ENCODE assay signal across 8 mouse cellular contexts in the genomic region with DNA sequence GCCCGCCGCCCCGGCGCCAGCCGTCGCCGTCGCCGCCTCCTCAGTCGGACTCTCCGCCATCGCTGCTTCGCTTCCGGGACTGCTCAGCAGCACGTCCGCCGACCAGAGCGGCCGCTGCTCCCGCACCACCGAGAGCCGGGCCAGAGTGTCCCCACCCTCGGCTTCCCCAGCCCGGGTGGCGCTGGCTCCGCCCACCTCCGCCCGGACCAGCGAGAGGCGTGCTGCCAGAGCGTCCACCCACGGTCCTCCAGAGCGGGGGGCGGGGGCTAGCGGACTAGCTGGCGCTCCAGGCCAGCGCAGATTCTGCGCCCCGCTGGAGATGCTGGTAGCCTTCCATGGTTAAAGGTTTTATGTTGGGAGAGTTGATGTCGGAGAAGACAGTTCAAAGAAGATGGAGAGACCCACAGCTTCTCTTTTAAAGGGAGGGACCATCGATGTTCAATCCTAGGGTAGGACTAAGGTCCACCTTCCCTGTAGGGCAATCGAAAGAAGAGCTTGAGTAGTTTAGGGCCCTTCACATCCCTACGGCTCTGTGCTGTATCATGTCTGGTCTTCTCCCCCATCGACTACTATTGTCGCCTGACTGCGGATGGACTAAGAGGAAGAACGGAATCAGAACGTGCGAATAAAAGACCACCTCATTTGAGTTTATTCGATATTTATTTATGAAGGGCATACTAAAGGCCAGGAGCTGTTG. TPM values are rescaled to one million over a fixed set of nuclear protein-coding genes. Genes with fewer than 3 reads are reported as not detected.
DNase-seq lines count a peak whose midpoint lies in the region; ATAC-seq and TF ChIP-seq lines count a peak whose summit lies in the region.

TSS of gene Ube2z (minus strand) at position 174 of the 697 bp plus-strand sequence.

- H3K9ac ChIP-seq in CH12.LX (ENCODE audit: insufficient read depth, low read depth) = peak within 1 kb of the TSS; percentile 97
- peak within 1 kb of the TSS; percentile 94 for H3K9ac ChIP-seq in forebrain, embryonic 12.5 days
- peak within 1 kb of the TSS; percentile 96 for H3K9ac ChIP-seq in heart, postnatal 0 days (replicated peaks; ENCODE audit: low read depth, low read length)
- peak within 1 kb of the TSS; percentile 95 for H3K9ac ChIP-seq in liver, embryonic 16.5 days (ENCODE audit: low read depth, low read length)
- H3K9ac ChIP-seq in neural tube, embryonic 13.5 days = peak within 1 kb of the TSS; percentile 97

- WGBS in forebrain, embryonic 12.5 days = 5% methylated on average over 48 of the region's 50 CpGs
- WGBS in heart, postnatal 0 days = 3% methylated on average over 44 of the region's 50 CpGs
- WGBS in liver, embryonic 16.5 days (ENCODE audit: insufficient replicate concordance) = 4% methylated on average over 48 of the region's 50 CpGs
- 4% methylated on average over 42 of the region's 50 CpGs for WGBS in neural tube, embryonic 13.5 days

- peak in 1 of 2 experiments; percentile 61; a peak in 2 of 4 replicates for TF ChIP-seq CTCF in CH12.LX (conservative IDR thresholded peaks at IDR 0.05 in 1 of 2, IDR thresholded peaks at IDR 0.05 in 1 of 2; ENCODE audit: low read depth in 2 of 2, low read length in 2 of 2)
- TF ChIP-seq CTCF in heart, postnatal 0 days (IDR thresholded peaks at IDR 0.05; ENCODE audit: low read depth) = 0 out of 2 replicates have a peak, but pooled peaks have one; percentile 7
- no peak for TF ChIP-seq CTCF in testis, adult 2 months (IDR thresholded peaks at IDR 0.05; ENCODE audit: control insufficient read depth, insufficient read depth, insufficient replicate concordance, low read depth, low read length)

- H3K79me2 ChIP-seq in CH12.LX (replicated peaks; ENCODE audit: control insufficient read depth, extremely low read depth, insufficient read depth, poor library complexity, severe bottlenecking) = peaks cover 43% of the 10 kb centered on the region

- peak within 1 kb of the TSS; percentile 98 for H3K4me2 ChIP-seq in CH12.LX (ENCODE audit: insufficient read depth, low read depth, poor library complexity, severe bottlenecking)
- H3K4me2 ChIP-seq in forebrain, embryonic 12.5 days = peak within 1 kb of the TSS; percentile 89
- H3K4me2 ChIP-seq in heart, postnatal 0 days (ENCODE audit: low read depth, low read length) = peak within 1 kb of the TSS; percentile 96
- H3K4me2 ChIP-seq in liver, embryonic 16.5 days (ENCODE audit: low read depth, low read length) = peak within 1 kb of the TSS; percentile 72
- peak within 1 kb of the TSS; percentile 97 for H3K4me2 ChIP-seq in neural tube, embryonic 13.5 days

- dilution Hi-C loops in CH12.LX (cut with MboI; ENCODE audit: extremely low pct_ligation_motif_present, extremely low pct_unique_long_range_greater_than_20kb, low sequenced_read_pairs) = no loop called here

- TF ChIP-seq EP300 in CH12.LX (IDR thresholded peaks at IDR 0.05; ENCODE audit: low read length) = no peak
- no peak for TF ChIP-seq EP300 in heart, postnatal 0 days (IDR thresholded peaks at IDR 0.05; ENCODE audit: low read depth)

- peak within 1 kb of the TSS; percentile 68 for H3K27ac ChIP-seq in CH12.LX (ENCODE audit: insufficient read depth, low read depth)
- H3K27ac ChIP-seq in forebrain, embryonic 12.5 days = peak within 1 kb of the TSS; percentile 75
- peak within 1 kb of the TSS; percentile 87 for H3K27ac ChIP-seq in heart, postnatal 0 days (ENCODE audit: low read depth)
- peak within 1 kb of the TSS; percentile 85 for H3K27ac ChIP-seq in liver, embryonic 16.5 days (ENCODE audit: low read length)
- H3K27ac ChIP-seq in neural tube, embryonic 13.5 days (replicated peaks) = peak within 1 kb of the TSS; percentile 88
- H3K27ac ChIP-seq in testis, adult 2 months (ENCODE audit: control insufficient read depth, insufficient read depth, low read depth, low read length) = peak within 1 kb of the TSS; percentile 85

- in situ Hi-C loops in CH12.LX (cut with MboI; ENCODE audit: low pct_ligation_motif_present, low pct_unique_long_range_greater_than_20kb, low sequenced_read_pairs) = no loop called here

- DNase-seq in CH12.LX (ENCODE audit: extremely low read depth) = peak; percentile 97
- peak; percentile 91 for DNase-seq in c-Kit-positive CD71-positive TER-119-negative erythroid progenitor cells, embryonic 14.5 days (ENCODE audit: low read depth)
- peak; percentile 95 for DNase-seq in heart, postnatal 0 days (ENCODE audit: low spot score)
- peak; percentile 99 for DNase-seq in kidney, postnatal 4 days

- no peak for TF ChIP-seq RAD21 in CH12.LX (IDR thresholded peaks at IDR 0.05; ENCODE audit: low read depth, low read length)

- H3K4me1 ChIP-seq in CH12.LX (ENCODE audit: control insufficient read depth in 1 of 2, insufficient read depth in 2 of 2) = peaks cover 7 to 44% of the 10 kb centered on the region in 2 experiments
- peaks cover 25% of the 10 kb centered on the region for H3K4me1 ChIP-seq in forebrain, embryonic 12.5 days
- H3K4me1 ChIP-seq in heart, postnatal 0 days (ENCODE audit: control insufficient read depth, insufficient read depth) = peaks cover 21% of the 10 kb centered on the region
- peaks cover 25% of the 10 kb centered on the region for H3K4me1 ChIP-seq in liver, embryonic 16.5 days (ENCODE audit: control insufficient read depth, low read depth, low read length)
- peaks cover 31% of the 10 kb centered on the region for H3K4me1 ChIP-seq in neural tube, embryonic 13.5 days (replicated peaks)
- peaks cover 5% of the 10 kb centered on the region for H3K4me1 ChIP-seq in testis, adult 2 months (ENCODE audit: control insufficient read depth, insufficient read depth, low read length)

- peak within 1 kb of the TSS; percentile 81 to 89 (median 89) for H3K4me3 ChIP-seq in CH12.LX (replicated peaks in 1 of 3; ENCODE audit: low read depth in 2 of 3, low read length in 2 of 3, poor library complexity in 1 of 3)
- peak within 1 kb of the TSS; percentile 97 for H3K4me3 ChIP-seq in forebrain, embryonic 12.5 days (replicated peaks)
- H3K4me3 ChIP-seq in heart, postnatal 0 days (ENCODE audit: low read depth, low read length) = peak within 1 kb of the TSS; percentile 98
- H3K4me3 ChIP-seq in liver, embryonic 16.5 days (ENCODE audit: low read depth, low read length) = peak within 1 kb of the TSS; percentile 94
- H3K4me3 ChIP-seq in neural tube, embryonic 13.5 days = peak within 1 kb of the TSS; percentile 94
- H3K4me3 ChIP-seq in testis, adult 2 months (ENCODE audit: control insufficient read depth, low read depth, low read length) = peak within 1 kb of the TSS; percentile 93

- H3K9me3 ChIP-seq in CH12.LX (replicated peaks; ENCODE audit: low read length) = no peaks in the 10 kb centered on the region
- H3K9me3 ChIP-seq in forebrain, embryonic 12.5 days = no peaks in the 10 kb centered on the region
- no peaks in the 10 kb centered on the region for H3K9me3 ChIP-seq in heart, postnatal 0 days (replicated peaks; ENCODE audit: control insufficient read depth, low read length)
- H3K9me3 ChIP-seq in liver, embryonic 16.5 days (replicated peaks; ENCODE audit: control insufficient read depth, low read length) = no peaks in the 10 kb centered on the region
- no peaks in the 10 kb centered on the region for H3K9me3 ChIP-seq in neural tube, embryonic 13.5 days

- ATAC-seq in forebrain, embryonic 12.5 days (ENCODE audit: low FRiP score) = peak; percentile 99
- ATAC-seq in heart, postnatal 0 days (ENCODE audit: insufficient read depth, low read depth) = peak; percentile 99
- ATAC-seq in liver, embryonic 16.5 days (ENCODE audit: low read depth) = peak; percentile 99
- peak; percentile 99 for ATAC-seq in neural tube, embryonic 13.5 days (ENCODE audit: low read depth)

- peaks cover 17 to 50% of the 10 kb centered on the region in 2 experiments for H3K36me3 ChIP-seq in CH12.LX (replicated peaks in 1 of 2; ENCODE audit: control insufficient read depth in 1 of 2, insufficient read depth in 1 of 2, low read length in 1 of 2)
- H3K36me3 ChIP-seq in forebrain, embryonic 12.5 days (replicated peaks) = peaks cover 23% of the 10 kb centered on the region
- peaks cover 19% of the 10 kb centered on the region for H3K36me3 ChIP-seq in heart, postnatal 0 days (replicated peaks; ENCODE audit: control insufficient read depth, insufficient read depth, low read length)
- H3K36me3 ChIP-seq in liver, embryonic 16.5 days (ENCODE audit: control insufficient read depth, insufficient read depth) = peaks cover 11% of the 10 kb centered on the region
- peaks cover 22% of the 10 kb centered on the region for H3K36me3 ChIP-seq in neural tube, embryonic 13.5 days
- no peaks in the 10 kb centered on the region; the same call in 1 of the 2 replicates for H3K36me3 ChIP-seq in testis, adult 2 months (ENCODE audit: control insufficient read depth, insufficient read depth, low read length)

- no peaks in the 10 kb centered on the region for H3K27me3 ChIP-seq in CH12.LX (replicated peaks)
- H3K27me3 ChIP-seq in forebrain, embryonic 12.5 days = no peaks in the 10 kb centered on the region
- H3K27me3 ChIP-seq in heart, postnatal 0 days (ENCODE audit: control insufficient read depth, insufficient read depth, low read length) = no peaks in the 10 kb centered on the region
- H3K27me3 ChIP-seq in liver, embryonic 16.5 days (ENCODE audit: control insufficient read depth, insufficient read depth, low read depth, low read length) = no peaks in the 10 kb centered on the region
- H3K27me3 ChIP-seq in neural tube, embryonic 13.5 days = no peaks in the 10 kb centered on the region
- H3K27me3 ChIP-seq in testis, adult 2 months (ENCODE audit: control insufficient read depth, insufficient read depth, low read length) = no peaks in the 10 kb centered on the region

- TF ChIP-seq POLR2A in CH12.LX (IDR thresholded peaks at IDR 0.05; ENCODE audit: low read depth, low read length) = peak; percentile 97
- peak; percentile 98 for TF ChIP-seq POLR2A in testis, adult 2 months (IDR thresholded peaks at IDR 0.05; ENCODE audit: control insufficient read depth, low read depth, low read length)

TF ChIP-seq in CH12.LX, 34 proteins besides CTCF, POLR2A, EP300 and RAD21 (continues in another document):
- TF ChIP-seq JUN (IDR thresholded peaks at IDR 0.05; ENCODE audit: insufficient read depth, low read depth, low read length) = no peak
- peak; percentile 40; the same call in 1 of the 2 replicates for TF ChIP-seq MAFK (IDR thresholded peaks at IDR 0.05; ENCODE audit: insufficient replicate concordance, low read length)
- peak; percentile 45 for TF ChIP-seq MYC (IDR thresholded peaks at IDR 0.05; ENCODE audit: low read depth, low read length)
- TF ChIP-seq RCOR1 (conservative IDR thresholded peaks at IDR 0.05; ENCODE audit: low read depth, low read length) = no peak

RNA-seq across cellular contexts. Expression of gene Ube2z, which starts in this region (rescaled TPM):
- total RNA-seq in CH12.LX (2012; rRNA removed) (51.3 and 60.4 TPM in 2 replicates), CH12.LX (2014; rRNA removed) (62.1 and 64.2 TPM in 2 replicates)
- 66.0 and 67.8 TPM in 2 replicates for polyA plus RNA-seq in CH12.LX (2012; ENCODE audit: insufficient read length, low read depth)
- 30.4 and 33.8 TPM in 2 replicates for polyA plus RNA-seq in forebrain, embryonic 12.5 days (2016; fragmentation: Nextera tagmentation; extraction: Ambion mirVana)
- 42.4 and 44.4 TPM in 2 replicates for total RNA-seq in heart, postnatal 0 days (2014; rRNA removed; ENCODE audit: low replicate concordance)
- 19.3 and 20.0 TPM in 2 replicates for polyA plus RNA-seq in heart, postnatal 0 days (2015; fragmentation: Nextera tagmentation; extraction: Ambion mirVana)
- 13.2 TPM in 2 replicates for polyA plus RNA-seq in liver, embryonic 16.5 days (2015; fragmentation: Nextera tagmentation; extraction: Ambion mirVana)
- 31.5 and 33.0 TPM in 2 replicates for polyA plus RNA-seq in neural tube, embryonic 13.5 days (2015; fragmentation: Nextera tagmentation; extraction: Ambion mirVana)
- 19.1 and 21.2 TPM in 2 replicates for polyA plus RNA-seq in testis, adult 2 months (2012; rRNA removed)

Comparison
In these comparisons a context has a peak if more than half of its experiments do, and no peak if none do; other contexts are left out.
1. Peak in every context shown above with its lines: DNase-seq, ATAC-seq, H3K4me3 ChIP-seq and H3K27ac ChIP-seq.